ENCODE assay signal across 31 mouse cellular contexts in genomic region chr12:6024111-6024510, GRCm38 (mm10).
"Had no signal": no experiment of that assay in that cellular context is flagged by ENCODE, and none has a peak within 500 bp of the region (broad histone marks: within the 10 kb centered on the region; RNA-seq: fewer than 3 reads in every experiment).

No protein-coding gene starts in this region.

- DNase-seq: left cerebral cortex, postnatal 4 days; liver; liver, embryonic 13.5 days; liver, postnatal 0 days; lung, adult 18-20 months; lung, adult 2 months; lung, embryonic 14.5 days; lung, postnatal 10 days; lung, postnatal 14 days; lung, postnatal 36 days; lung, postnatal 4 days; midbrain, embryonic 14.5 days had no signal

- H3K9ac ChIP-seq: limb, embryonic 12.5 days; limb, embryonic 13.5 days; limb, embryonic 15.5 days; liver, embryonic 12.5 days; liver, embryonic 13.5 days; liver, embryonic 14.5 days; liver, embryonic 15.5 days; liver, postnatal 0 days; lung, embryonic 14.5 days; lung, embryonic 15.5 days; midbrain, embryonic 12.5 days; midbrain, embryonic 13.5 days; neural tube, embryonic 12.5 days had no signal

- H3K27ac ChIP-seq: limb, embryonic 10.5 days; limb, embryonic 12.5 days; limb, embryonic 13.5 days; limb, embryonic 15.5 days; liver, embryonic 12.5 days; liver, embryonic 13.5 days; liver, embryonic 14.5 days; liver, embryonic 15.5 days; lung, embryonic 15.5 days; macrophage; midbrain, embryonic 10.5 days; midbrain, embryonic 12.5 days; midbrain, embryonic 13.5 days; neural tube, embryonic 12.5 days had no signal

- ATAC-seq: liver, embryonic 12.5 days; liver, postnatal 0 days; lung, postnatal 0 days; midbrain, embryonic 13.5 days; midbrain, embryonic 16.5 days had no signal

- H3K27me3 ChIP-seq: limb, embryonic 12.5 days; limb, embryonic 13.5 days; limb, embryonic 15.5 days; liver, embryonic 12.5 days; liver, embryonic 13.5 days; liver, embryonic 15.5 days; lung, embryonic 15.5 days; megakaryocyte, embryonic 14.5 days; midbrain, embryonic 12.5 days; midbrain, embryonic 13.5 days; neural tube, embryonic 12.5 days had no signal

- H3K4me3 ChIP-seq: limb, embryonic 10.5 days; limb, embryonic 12.5 days; limb, embryonic 13.5 days; limb, embryonic 15.5 days; liver, embryonic 12.5 days; liver, embryonic 13.5 days; liver, embryonic 15.5 days; lung, embryonic 15.5 days; megakaryocyte, embryonic 14.5 days; midbrain, embryonic 10.5 days; midbrain, embryonic 12.5 days; midbrain, embryonic 13.5 days; myocyte; neural tube, embryonic 12.5 days had no signal

- H3K9me3 ChIP-seq: limb, embryonic 10.5 days; limb, embryonic 12.5 days; limb, embryonic 13.5 days; limb, embryonic 15.5 days; liver, embryonic 12.5 days; liver, embryonic 13.5 days; liver, embryonic 15.5 days; lung, embryonic 15.5 days; midbrain, embryonic 10.5 days; midbrain, embryonic 12.5 days; midbrain, embryonic 13.5 days; neural tube, embryonic 12.5 days had no signal

- H3K4me2 ChIP-seq: limb, embryonic 12.5 days; limb, embryonic 13.5 days; limb, embryonic 15.5 days; liver, embryonic 11.5 days; liver, embryonic 12.5 days; liver, embryonic 13.5 days; liver, embryonic 15.5 days; lung, embryonic 14.5 days; lung, embryonic 15.5 days; midbrain, embryonic 11.5 days; midbrain, embryonic 12.5 days; midbrain, embryonic 13.5 days; neural tube, embryonic 12.5 days had no signal

- H3K36me3 ChIP-seq: limb, embryonic 10.5 days; limb, embryonic 12.5 days; limb, embryonic 13.5 days; limb, embryonic 15.5 days; liver, embryonic 12.5 days; liver, embryonic 13.5 days; liver, embryonic 15.5 days; lung, embryonic 15.5 days; midbrain, embryonic 10.5 days; midbrain, embryonic 12.5 days; midbrain, embryonic 13.5 days; neural tube, embryonic 12.5 days had no signal

- H3K4me1 ChIP-seq: limb, embryonic 10.5 days; limb, embryonic 12.5 days; limb, embryonic 13.5 days; limb, embryonic 15.5 days; liver, embryonic 12.5 days; liver, embryonic 13.5 days; liver, embryonic 15.5 days; lung, embryonic 15.5 days; megakaryocyte, embryonic 14.5 days; midbrain, embryonic 10.5 days; midbrain, embryonic 12.5 days; midbrain, embryonic 13.5 days; neural tube, embryonic 12.5 days had no signal
